Mouse (Mus musculus): ENCODE results near the gene Glod4. TPM values are rescaled to one million over a fixed set of nuclear protein-coding genes. Genes with fewer than 3 reads are reported as not detected.

Glod4 gene
- polyA plus RNA-seq, 1 experiment from 2014 or later, result 128 TPM

DNA sequence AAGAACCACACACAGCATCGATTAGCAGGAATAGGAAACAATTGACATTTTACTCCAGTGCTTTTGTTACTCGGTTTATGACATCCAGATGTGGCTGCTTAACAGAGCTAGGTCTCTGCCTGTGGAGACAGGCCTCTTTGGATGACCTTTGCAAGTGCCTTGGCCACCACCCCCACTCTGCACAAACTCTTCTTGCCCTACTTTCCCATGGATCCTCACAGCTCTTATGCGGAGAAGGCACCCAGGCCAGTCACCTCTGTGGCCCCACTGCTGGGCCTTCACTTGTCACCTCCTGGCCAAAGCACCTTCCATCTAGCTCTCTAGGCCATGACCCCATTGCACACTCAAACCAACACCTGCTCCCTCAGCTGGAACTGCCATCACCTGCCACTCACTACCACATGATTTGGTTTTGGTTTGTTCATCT, 159.6 kb downstream of the Glod4 start:
- Histone ChIP-seq H3K36me3 (ENCODE audit: control insufficient read depth, insufficient read depth, low read length) (peaks cover 8% of the 10 kb centered on the region), H3K9ac (ENCODE audit: low read depth, low read length) (no peak overlapping the region), H3K4me1 (ENCODE audit: control insufficient read depth, insufficient read depth, low read length) (no peaks in the 10 kb centered on the region), H3K4me2 (no peak overlapping the region), H3K9me3 (replicated peaks; ENCODE audit: control insufficient read depth, low read length) (no peaks in the 10 kb centered on the region), H3K27ac (ENCODE audit: low read depth, low read length) (no peak overlapping the region), H3K4me3 (ENCODE audit: low read depth, low read length) (no peak overlapping the region), H3K27me3 (ENCODE audit: control insufficient read depth, insufficient read depth, low read length) (no peaks in the 10 kb centered on the region)
- no peak for ATAC-seq (replicated peaks; ENCODE audit: insufficient number of reproducible peaks, low FRiP score, low TSS enrichment)
- WGBS (ENCODE audit: insufficient replicate concordance), result 73% methylated on average over 3 of the region's 3 CpGs

DNA sequence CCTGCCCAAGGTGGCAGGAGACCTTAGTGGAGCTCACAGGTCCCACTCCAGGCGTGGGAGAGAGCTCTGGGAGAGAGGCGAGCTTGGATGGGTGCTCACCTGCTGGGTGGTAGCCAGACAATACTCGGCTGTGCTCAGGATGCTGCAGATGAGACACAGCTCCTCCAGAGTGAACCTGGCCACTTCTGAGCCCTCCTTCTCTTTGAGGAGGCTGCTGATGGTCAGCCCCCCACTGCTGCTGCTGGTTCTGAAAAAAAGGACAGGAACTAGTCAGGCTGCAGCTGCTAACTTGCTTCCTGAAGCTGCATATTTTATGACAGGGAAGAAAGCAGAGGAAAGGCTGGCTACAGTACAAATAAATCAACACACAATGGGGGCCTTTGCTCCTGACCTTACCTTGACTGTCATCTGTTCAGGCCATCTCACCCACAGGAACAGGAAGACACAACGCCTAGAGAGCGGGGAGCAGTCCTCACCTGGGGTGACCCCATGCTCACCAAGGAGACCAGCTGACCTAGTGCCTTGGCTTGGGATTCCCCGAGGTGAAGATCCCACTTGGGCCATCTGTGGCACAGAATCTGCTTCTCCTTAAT, 162.4 kb downstream of the Glod4 start:
- 87% methylated on average over 6 of the region's 6 CpGs for WGBS (ENCODE audit: insufficient replicate concordance)
- H3K27me3 ChIP-seq (ENCODE audit: control insufficient read depth, insufficient read depth, low read length), result no peaks in the 10 kb centered on the region
- H3K9ac ChIP-seq (ENCODE audit: low read depth, low read length), result no peak overlapping the region
- no peaks in the 10 kb centered on the region for H3K4me1 ChIP-seq (ENCODE audit: control insufficient read depth, insufficient read depth, low read length)
- no peak overlapping the region for H3K4me2 ChIP-seq
- H3K27ac ChIP-seq (ENCODE audit: low read depth, low read length), result no peak overlapping the region
- ATAC-seq (replicated peaks; ENCODE audit: insufficient number of reproducible peaks, low FRiP score, low TSS enrichment), result no peak
- no peaks in the 10 kb centered on the region for H3K9me3 ChIP-seq (replicated peaks; ENCODE audit: control insufficient read depth, low read length)
- H3K4me3 ChIP-seq (ENCODE audit: low read depth, low read length), result no peak overlapping the region
- H3K36me3 ChIP-seq (ENCODE audit: control insufficient read depth, insufficient read depth, low read length), result peaks cover 6% of the 10 kb centered on the region; the same call in 1 of the 2 replicates

GRCm38 (mm10) chr11:76080293-76080692, 163.2 kb downstream of the Glod4 start:
- Histone ChIP-seq H3K9ac (ENCODE audit: low read depth, low read length) (no peak overlapping the region), H3K4me1 (ENCODE audit: control insufficient read depth, insufficient read depth, low read length) (no peaks in the 10 kb centered on the region), H3K4me2 (no peak overlapping the region), H3K36me3 (ENCODE audit: control insufficient read depth, insufficient read depth, low read length) (peaks cover 6% of the 10 kb centered on the region; the same call in 1 of the 2 replicates), H3K27ac (ENCODE audit: low read depth, low read length) (no peak overlapping the region), H3K4me3 (ENCODE audit: low read depth, low read length) (no peak overlapping the region), H3K9me3 (replicated peaks; ENCODE audit: control insufficient read depth, low read length) (no peaks in the 10 kb centered on the region), H3K27me3 (ENCODE audit: control insufficient read depth, insufficient read depth, low read length) (no peaks in the 10 kb centered on the region)
- ATAC-seq (replicated peaks; ENCODE audit: insufficient number of reproducible peaks, low FRiP score, low TSS enrichment), result no peak
- WGBS (ENCODE audit: insufficient replicate concordance), result 49% methylated on average over 2 of the region's 2 CpGs

GRCm38 (mm10) chr11:76077341-76077740, 166.2 kb downstream of the Glod4 start:
- no peak overlapping the region for H3K4me3 ChIP-seq (ENCODE audit: low read depth, low read length)
- H3K4me1 ChIP-seq (ENCODE audit: control insufficient read depth, insufficient read depth, low read length), result no peaks in the 10 kb centered on the region
- H3K36me3 ChIP-seq (ENCODE audit: control insufficient read depth, insufficient read depth, low read length), result peaks cover 7% of the 10 kb centered on the region; the same call in 1 of the 2 replicates
- H3K4me2 ChIP-seq, result no peak overlapping the region
- no peak for ATAC-seq (replicated peaks; ENCODE audit: insufficient number of reproducible peaks, low FRiP score, low TSS enrichment)
- no peaks in the 10 kb centered on the region for H3K27me3 ChIP-seq (ENCODE audit: control insufficient read depth, insufficient read depth, low read length)
- no peak overlapping the region for H3K9ac ChIP-seq (ENCODE audit: low read depth, low read length)
- 81% methylated on average over 6 of the region's 6 CpGs for WGBS (ENCODE audit: insufficient replicate concordance)
- no peak overlapping the region for H3K27ac ChIP-seq (ENCODE audit: low read depth, low read length)
- no peaks in the 10 kb centered on the region for H3K9me3 ChIP-seq (replicated peaks; ENCODE audit: control insufficient read depth, low read length)

- no peak overlapping the region for H3K4me2 ChIP-seq
- ATAC-seq (replicated peaks; ENCODE audit: insufficient number of reproducible peaks, low FRiP score, low TSS enrichment), result no peak
- H3K9me3 ChIP-seq (replicated peaks; ENCODE audit: control insufficient read depth, low read length), result no peaks in the 10 kb centered on the region
- H3K4me1 ChIP-seq (ENCODE audit: control insufficient read depth, insufficient read depth, low read length), result no peaks in the 10 kb centered on the region
- 69% methylated on average over 11 of the region's 11 CpGs for WGBS (ENCODE audit: insufficient replicate concordance)
- H3K9ac ChIP-seq (ENCODE audit: low read depth, low read length), result no peak overlapping the region
- H3K4me3 ChIP-seq (ENCODE audit: low read depth, low read length), result no peak overlapping the region
- H3K27me3 ChIP-seq (ENCODE audit: control insufficient read depth, insufficient read depth, low read length), result no peaks in the 10 kb centered on the region
- H3K36me3 ChIP-seq (ENCODE audit: control insufficient read depth, insufficient read depth, low read length), result 0 out of 2 replicates have a peak, but pooled peaks cover 3% of the 10 kb centered on the region
- H3K27ac ChIP-seq (ENCODE audit: low read depth, low read length), result no peak overlapping the region
Measured at GRCm38 (mm10) chr11:76074296-76075093, 169.0 kb downstream of the Glod4 start.

Other genes starting within 250 kb of the Glod4 start
- not detected in 2 replicates for gene 1700016K19Rik, start 243.8 kb downstream of the Glod4 start, polyA plus RNA-seq (2014; fragmentation: Nextera tagmentation; extraction: Ambion mirVana)
- 8.3 and 9.0 TPM in 2 replicates for gene Rflnb, start 215.9 kb downstream of the Glod4 start, polyA plus RNA-seq (2014; fragmentation: Nextera tagmentation; extraction: Ambion mirVana)
- gene Vps53, start 64.1 kb downstream of the Glod4 start, polyA plus RNA-seq (2014; fragmentation: Nextera tagmentation; extraction: Ambion mirVana), result 33.0 and 33.7 TPM in 2 replicates
- gene Fam57a, start 64.1 kb downstream of the Glod4 start, polyA plus RNA-seq (2014; fragmentation: Nextera tagmentation; extraction: Ambion mirVana), result 31.2 and 35.8 TPM in 2 replicates
- gene Dbil5, start 26.1 kb downstream of the Glod4 start, polyA plus RNA-seq (2014; fragmentation: Nextera tagmentation; extraction: Ambion mirVana), result 0.99 and 1.3 TPM in 2 replicates
- 25.8 and 34.8 TPM in 2 replicates for gene Gemin4, start 26.1 kb downstream of the Glod4 start, polyA plus RNA-seq (2014; fragmentation: Nextera tagmentation; extraction: Ambion mirVana)
- gene Mrm3, start within 50 bp of the Glod4 start, polyA plus RNA-seq (2014; fragmentation: Nextera tagmentation; extraction: Ambion mirVana), result 21.1 and 21.6 TPM in 2 replicates
- gene Nxn, start 155.4 kb upstream of the Glod4 start, polyA plus RNA-seq (2014; fragmentation: Nextera tagmentation; extraction: Ambion mirVana), result 21.6 and 24.8 TPM in 2 replicates
- gene Timm22, start 163.2 kb upstream of the Glod4 start, polyA plus RNA-seq (2014; fragmentation: Nextera tagmentation; extraction: Ambion mirVana), result 108 and 110 TPM in 2 replicates